Mouse (Mus musculus) frontal cortex, postnatal 14 days (tissue): Measurements from ENCODE around the gene Snx29.
"Not testable (repeated sequence)": the region's sequence is repeated elsewhere in the genome, so short reads cannot be mapped to it uniquely, and the experiment has no call there.

ENCODE experiments used
- DNase-seq, 2 experiments: peaks; one replicate each; pipeline ENCODE4 v3.0.0; 2022; ENCODE audit warnings: low spot score in 2 of 2

Snx29 gene

DNA sequence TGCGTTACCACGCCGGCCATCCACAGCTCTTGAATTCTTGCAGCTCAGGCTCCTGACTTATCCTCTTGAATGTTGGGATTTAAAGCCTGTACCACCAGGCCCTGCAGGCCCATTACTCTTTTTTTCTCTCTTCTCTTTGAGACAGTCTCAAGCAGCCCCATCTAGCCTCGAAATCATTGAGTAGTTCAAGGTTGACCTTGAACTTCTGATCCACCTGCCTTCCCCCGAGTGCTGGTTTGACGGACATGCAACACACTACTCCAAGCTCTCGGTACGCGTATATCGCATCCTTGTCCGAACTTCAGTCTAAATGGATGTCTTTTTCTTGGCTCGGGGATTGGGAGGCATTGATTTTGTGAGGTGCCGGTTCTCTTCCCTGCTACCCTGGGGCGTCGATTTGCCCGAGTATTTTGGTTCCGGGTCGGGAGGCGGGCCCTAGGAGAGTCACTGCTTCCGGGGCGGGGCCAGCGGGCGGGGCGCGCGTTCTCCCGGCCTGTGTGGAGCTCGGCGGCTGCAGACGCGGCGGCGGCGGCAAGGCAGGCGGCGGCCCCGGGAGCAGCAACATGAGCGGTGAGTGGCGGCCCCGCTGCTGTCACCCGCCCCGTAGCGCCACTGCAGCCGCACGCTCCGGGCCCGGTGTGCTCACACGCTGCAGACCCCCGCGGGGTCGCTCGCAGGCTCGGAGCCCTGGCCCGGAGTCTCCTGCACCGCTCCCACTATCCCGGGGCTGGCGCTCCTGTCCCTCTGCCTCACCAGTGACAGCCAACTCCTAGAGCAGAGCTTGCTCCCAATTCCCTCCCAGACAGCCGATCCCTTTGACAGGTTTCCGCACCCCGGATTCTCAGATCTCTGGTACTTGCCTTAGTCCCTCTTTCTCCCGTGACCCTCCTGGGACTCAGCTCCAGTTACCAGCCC, at the start of gene Snx29:
Gene Snx29, plus strand, starts transcription at position 500 of the 915 bp plus-strand sequence.
- peak; percentile 91 to 97 for DNase-seq

DNA sequence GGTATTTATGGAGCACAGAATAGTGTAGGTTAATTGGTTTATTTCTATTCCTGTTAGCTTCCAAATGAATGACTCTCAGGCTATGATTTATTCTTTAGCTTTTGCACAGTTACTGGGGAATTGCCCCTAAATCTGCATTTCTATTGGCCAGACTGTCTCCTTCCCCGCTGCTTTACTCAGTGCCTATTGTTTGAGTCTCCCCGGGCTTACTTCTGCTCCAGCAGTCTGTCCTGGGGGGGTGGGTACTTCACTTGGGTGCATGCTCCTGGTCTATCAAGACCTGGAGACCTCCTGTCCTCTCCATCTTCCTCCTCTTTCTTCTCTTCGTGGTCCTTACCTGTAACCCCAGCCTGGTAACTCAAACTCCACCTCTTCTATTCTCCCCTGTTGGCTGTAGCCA, 45.8 kb upstream of the Snx29 start:
- DNase-seq = no peak

- DNase-seq = no peak
Observed at GRCm38 (mm10) chr16:11278778-11279177, 43.9 kb upstream of the Snx29 start.

- DNase-seq = peak; percentile 4 to 22
Observed at GRCm38 (mm10) chr16:11282655-11283232, 40.0 kb upstream of the Snx29 start.

DNA sequence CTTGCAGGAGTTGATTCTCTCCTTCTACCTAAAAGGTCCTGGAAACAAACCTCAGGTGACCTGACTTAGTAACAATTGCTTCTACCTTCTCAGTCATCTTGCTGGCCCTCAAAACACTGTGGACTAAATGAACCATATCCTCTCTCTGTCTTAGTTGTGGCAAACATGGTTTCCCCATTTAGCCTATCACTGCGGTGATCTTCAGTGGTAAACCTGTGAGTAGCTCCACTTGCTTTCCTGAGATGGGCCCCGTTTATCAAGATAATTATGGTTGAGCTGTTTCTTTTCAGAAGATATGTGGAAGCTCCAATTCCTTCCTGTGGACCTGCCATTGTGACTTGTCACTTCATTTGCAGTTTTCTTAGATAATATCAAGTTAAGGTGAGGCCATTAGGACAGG, 37.8 kb upstream of the Snx29 start:
- DNase-seq = no peak

- no peak for DNase-seq
Observed at GRCm38 (mm10) chr16:11285949-11286348, 36.8 kb upstream of the Snx29 start.

GRCm38 (mm10) chr16:11288873-11289272, 33.8 kb upstream of the Snx29 start:
- DNase-seq = not testable (repeated sequence)

GRCm38 (mm10) chr16:11295583-11295982, 27.1 kb upstream of the Snx29 start:
- DNase-seq = not testable (repeated sequence)

- not testable (repeated sequence) for DNase-seq
Observed at GRCm38 (mm10) chr16:11297700-11298099, 25.0 kb upstream of the Snx29 start.

DNA sequence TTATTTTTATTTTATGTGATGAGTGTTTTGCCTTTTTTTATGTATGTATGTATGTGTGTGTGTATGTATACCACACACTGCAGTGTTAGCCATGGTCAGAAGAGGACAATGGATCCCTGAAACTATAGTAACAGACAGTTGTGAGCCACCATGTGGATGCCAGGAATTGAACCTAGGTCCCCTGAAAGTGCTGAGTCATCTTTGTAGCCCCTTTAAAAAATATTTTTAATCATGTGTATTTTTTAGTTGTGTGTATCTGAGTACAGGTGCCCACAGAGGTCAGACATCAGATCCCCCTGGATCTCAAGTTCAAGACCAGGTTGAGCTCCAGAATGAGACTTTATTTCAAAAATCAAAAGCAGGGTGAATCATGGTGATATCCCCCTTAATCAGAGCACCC, 19.0 kb upstream of the Snx29 start:
- no peak for DNase-seq

- no peak for DNase-seq
Observed at GRCm38 (mm10) chr16:11305531-11305930, 17.2 kb upstream of the Snx29 start.

GRCm38 (mm10) chr16:11313512-11313911, 9.2 kb upstream of the Snx29 start, which contains the start of gene Tnfrsf17:
Gene Tnfrsf17, plus strand, starts transcription at chr16:11313812.
- DNase-seq = no peak

DNA sequence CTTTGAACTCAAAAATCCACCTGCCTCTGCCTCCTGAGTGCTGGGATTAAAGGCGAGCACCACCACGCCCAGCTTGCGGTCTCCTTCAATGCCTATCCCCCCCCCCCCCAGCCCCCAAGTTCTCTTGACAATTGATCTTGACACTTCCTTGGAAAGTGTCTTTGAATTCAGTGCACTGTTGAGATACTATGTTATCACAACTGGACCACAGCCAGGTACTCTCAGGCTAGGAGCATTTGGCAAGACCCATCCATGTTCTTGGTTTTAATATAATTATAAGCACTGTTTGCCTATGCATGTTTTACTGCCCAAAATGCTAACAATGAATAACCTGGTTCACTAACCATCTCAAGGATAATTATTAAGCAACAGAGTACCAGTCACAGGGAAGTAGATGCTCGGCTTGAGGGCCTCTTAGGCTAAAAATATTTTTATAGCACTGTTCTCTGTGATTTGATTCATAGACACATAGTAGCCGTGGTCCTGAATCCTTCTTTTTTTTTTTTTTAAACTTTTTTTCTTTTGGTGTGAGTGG, 6.9 kb upstream of the Snx29 start:
- no peak for DNase-seq

DNA sequence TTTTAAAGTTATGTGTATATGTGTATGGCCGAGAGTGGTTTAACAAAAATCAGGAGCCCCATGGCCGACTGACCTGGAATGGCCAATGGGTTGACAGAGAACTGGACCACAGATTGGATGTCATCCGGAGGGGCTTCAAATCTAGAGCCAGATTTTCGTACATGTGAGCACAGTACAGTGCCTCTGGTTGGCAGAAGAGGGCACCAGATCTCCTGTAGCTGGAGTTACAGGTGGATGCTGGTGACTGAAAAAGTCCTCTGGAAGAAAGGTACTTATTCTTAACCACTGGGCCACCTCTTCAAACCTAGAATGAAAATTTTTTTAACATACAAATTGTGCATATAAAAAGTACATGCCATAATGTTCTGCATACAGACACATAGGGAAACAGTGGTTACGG, 6.0 kb upstream of the Snx29 start:
- DNase-seq = no peak

DNA sequence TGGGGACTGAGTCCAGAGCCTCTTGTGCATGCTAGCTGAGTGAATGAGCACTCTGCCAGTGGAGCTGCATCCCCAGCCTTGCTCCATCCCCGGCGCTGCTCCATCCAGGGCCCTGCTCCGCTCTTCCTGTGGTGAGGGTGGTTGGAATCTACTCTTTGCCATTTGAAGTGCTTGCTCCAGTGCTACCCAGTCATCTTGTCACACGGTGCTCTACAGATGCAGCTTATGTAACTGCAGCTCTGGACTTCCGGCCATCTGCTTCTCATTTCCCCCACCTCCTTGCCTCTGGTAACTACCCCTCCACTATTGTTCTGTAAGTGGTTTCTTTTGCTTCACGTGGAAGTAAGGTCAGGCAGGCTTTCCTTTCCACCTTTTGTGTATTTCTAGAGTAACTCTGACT, 5.4 kb upstream of the Snx29 start:
- peak in 1 of 2 experiments; percentile 10 for DNase-seq

GRCm38 (mm10) chr16:11323324-11324051, 780 bp downstream of the Snx29 start:
- DNase-seq = no peak

DNA sequence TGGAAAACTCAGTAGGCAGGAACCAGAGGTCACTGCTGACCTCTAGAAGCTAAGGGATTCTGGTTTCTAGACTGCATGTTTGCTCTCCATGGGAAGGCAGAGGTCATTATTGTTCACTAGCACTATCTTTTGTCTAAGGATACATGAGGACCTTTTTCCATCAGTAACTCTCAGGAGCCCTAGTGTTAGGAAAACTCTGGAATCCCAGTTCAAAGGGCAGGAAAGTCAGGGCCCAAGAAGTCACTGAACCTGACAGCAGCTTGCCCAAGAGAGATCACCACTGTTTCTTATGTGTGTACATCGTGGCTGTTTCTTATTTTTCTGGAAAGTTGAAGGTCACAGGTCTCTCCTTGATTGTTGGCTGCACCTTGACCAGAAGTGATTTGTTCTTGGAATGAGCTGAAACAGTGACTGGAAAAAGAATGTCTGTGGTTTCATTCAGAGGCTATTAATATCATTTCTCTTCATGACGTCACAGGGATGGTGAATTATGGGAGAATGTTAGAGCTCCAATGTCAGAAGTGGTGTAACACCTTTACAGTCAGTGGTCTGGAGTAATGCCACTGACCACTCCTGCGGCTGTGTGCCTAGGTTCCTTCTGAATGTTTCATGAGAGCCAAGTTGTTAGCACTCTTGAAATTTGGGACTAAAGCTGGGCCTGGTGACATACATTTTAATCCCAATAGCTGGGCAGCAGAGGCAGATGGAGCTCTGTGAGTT, 7.5 kb downstream of the Snx29 start:
- DNase-seq = no peak

- no peak for DNase-seq
Observed at GRCm38 (mm10) chr16:11331030-11331429, 8.3 kb downstream of the Snx29 start.

DNA sequence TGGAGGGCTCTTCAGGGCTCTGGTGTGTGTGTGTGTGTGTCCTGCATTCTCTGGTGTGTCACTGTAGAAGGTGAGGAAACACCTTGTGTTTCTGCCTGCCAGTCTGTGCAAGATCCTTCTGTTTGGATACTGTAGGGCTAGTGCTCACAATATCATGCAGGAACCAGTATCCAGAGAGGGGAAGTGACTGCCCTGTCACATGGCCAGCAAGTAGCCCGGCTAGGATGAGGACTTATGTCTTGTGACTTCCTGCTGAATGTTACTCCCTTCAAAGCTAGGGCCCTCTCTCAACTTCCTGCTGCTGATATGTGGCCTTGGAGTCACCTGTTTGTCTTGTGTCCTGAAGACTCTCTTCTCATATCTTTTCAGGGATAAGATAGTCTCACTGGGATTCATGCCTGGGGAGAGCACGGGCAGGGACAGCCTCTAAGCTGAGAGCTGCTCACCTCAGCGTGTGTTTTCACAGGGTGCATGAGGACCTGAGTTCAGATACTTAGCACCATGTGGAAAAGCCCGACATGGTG, 20.6 kb downstream of the Snx29 start:
- no peak for DNase-seq

- no peak for DNase-seq
Observed at GRCm38 (mm10) chr16:11351903-11352302, 29.2 kb downstream of the Snx29 start.

DNA sequence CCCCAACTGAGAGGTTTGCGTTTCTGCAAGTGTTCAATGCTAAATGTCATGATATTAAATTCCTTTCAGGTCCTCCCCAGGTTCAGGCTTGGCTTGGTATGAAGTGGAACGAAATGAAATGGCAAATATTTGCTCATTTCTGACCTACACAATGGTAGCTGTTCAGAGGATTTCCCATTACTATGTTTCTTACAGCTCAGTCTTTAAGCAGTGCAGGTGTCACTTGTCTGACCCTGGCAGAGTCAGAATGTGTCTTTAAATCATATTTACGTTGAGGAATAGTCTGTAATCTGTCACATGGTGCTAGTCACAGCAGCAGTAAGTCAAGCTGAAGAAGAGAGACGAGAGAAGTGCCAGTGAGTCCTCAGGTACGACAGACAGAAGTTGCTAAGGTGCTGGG, 36.5 kb downstream of the Snx29 start:
- no peak for DNase-seq
